Mouse (Mus musculus) gastrocnemius, postnatal 10 days (tissue): ENCODE measurements around the gene Smok3c. TPM values are rescaled to one million over a fixed set of nuclear protein-coding genes. Genes with fewer than 3 reads are reported as not detected.
"Not testable (repeated sequence)": the region's sequence is repeated elsewhere in the genome, so short reads cannot be mapped to it uniquely, and the experiment has no call there.

Experiments used
- DNase-seq: peaks from one replicate; pipeline ENCODE4 v3.0.0; 2021; ENCODE audit warnings: mixed read lengths
- total RNA-seq, 2 experiments: library from RNA; stranded (reverse); gene quantifications; 2 replicates each; pipeline ENCODE4 v1.2.3; 2021

Gene Smok3c
- total RNA-seq, 2 experiments from 2014 or later, result not detected

DNA sequence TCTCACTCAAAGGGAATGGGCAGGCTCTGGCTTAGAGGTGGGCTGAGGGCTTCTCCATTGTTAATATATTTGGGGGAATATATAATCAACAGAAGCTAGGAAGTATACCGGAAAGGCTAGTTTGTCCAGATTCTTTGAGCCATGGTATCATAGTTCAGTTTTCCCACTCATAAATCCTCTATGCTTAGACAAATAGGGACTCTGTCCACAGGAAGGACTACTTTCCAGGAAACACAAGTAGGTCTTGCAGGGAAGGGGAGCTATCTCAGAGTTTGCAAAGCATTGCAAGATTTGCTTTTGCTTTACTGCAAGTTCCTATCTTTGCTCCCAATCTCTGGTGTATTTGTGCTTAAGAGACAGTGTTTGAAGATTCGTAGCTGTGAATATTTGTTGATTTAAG is 52.0 kb downstream of the Smok3c start:
- no peak for DNase-seq

DNA sequence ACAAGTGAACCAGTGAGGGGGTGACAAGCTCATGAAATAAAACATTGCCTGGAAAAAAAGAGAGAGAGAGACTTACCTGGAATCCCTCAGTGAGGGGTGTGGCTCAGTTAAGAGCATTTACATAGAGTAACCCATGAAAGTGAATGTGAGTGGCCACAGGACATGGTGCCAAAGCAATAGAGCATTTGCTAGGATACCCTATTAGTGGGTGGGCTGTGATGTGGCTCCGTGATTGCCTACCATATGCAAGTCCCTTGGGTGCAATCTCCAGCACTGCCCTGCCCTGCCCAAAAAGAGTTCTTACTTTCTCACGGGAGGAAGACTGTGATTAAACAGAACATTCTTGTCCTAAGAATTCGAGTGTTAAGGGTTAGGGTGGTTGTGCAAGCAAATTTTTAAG is 54.1 kb downstream of the Smok3c start:
- DNase-seq, result no peak

DNA sequence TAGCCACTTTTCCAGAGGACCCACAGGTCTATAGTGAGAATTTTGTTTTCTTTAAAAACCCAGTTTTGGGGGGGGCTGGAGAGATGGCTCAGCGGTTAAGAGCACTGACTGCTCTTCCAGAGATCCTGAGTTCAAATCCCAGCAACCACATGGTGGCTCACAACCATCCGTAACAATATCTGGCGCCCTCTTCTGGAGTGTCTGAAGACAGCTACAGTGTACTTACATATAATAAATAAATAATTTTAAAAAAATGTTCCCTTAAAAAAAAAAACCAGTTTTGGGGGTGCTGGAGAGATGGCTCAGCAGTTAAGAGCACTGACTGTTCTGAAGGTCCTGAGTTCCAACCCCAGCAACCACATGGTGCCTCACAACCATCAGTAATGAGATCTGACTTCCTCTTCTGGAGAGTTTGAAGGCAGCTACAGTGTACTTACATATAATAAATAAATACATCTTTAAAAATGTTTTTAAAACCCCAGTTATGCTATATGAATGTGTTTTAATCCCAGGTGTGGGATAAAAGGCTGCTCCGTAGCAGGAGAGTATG is 56.9 kb downstream of the Smok3c start:
- not testable (repeated sequence) for DNase-seq

Other genes starting within 250 kb of the Smok3c start
- under 1 TPM; 0.54 to 0.75 TPM for gene Pilra, start 216.9 kb upstream of the Smok3c start, total RNA-seq
- 1 to 10 TPM in 1 of 2 experiments, under 1 TPM in 1; 0.45 to 1.3 TPM for gene Pilrb1, start 195.1 kb upstream of the Smok3c start, total RNA-seq
- gene Pilrb2, start 181.4 kb upstream of the Smok3c start, total RNA-seq, result under 1 TPM in 1 of 2 experiments, not detected in 1; 0.56 TPM
- gene Cyp3a13, start 131.6 kb upstream of the Smok3c start, total RNA-seq, result not detected
- 1 to 10 TPM; 5.9 to 7.1 TPM for gene Gjc3, start 90.1 kb upstream of the Smok3c start, total RNA-seq
- under 1 TPM in 1 of 2 experiments, not detected in 1; 0.45 TPM for gene Azgp1, start 71.7 kb upstream of the Smok3c start, total RNA-seq
- not detected for gene Smok3a, start 31.9 kb upstream of the Smok3c start, total RNA-seq
- gene Smok3b, start 31.8 kb upstream of the Smok3c start, total RNA-seq, result not detected
- 10 to 100 TPM; 14.2 to 16.7 TPM for gene Zkscan1, start 31.9 kb downstream of the Smok3c start, total RNA-seq
- 10 to 100 TPM; 12.9 to 14.3 TPM for gene Zscan21, start 63.7 kb downstream of the Smok3c start, total RNA-seq
- 1 to 10 TPM; 5.6 to 8.3 TPM for gene Zfp113, start 102.5 kb downstream of the Smok3c start, total RNA-seq
- 100 to 1,000 TPM; 117 to 119 TPM for gene Cops6, start 107.9 kb downstream of the Smok3c start, total RNA-seq
- 10 to 100 TPM in 1 of 2 experiments, 1 to 10 TPM in 1; 9.9 to 16.0 TPM for gene Ap4m1, start 118.8 kb downstream of the Smok3c start, total RNA-seq
- 10 to 100 TPM; 20.2 to 27.7 TPM for gene Mcm7, start 119.2 kb downstream of the Smok3c start, total RNA-seq
- gene Taf6, start 134.3 kb downstream of the Smok3c start, total RNA-seq, result 10 to 100 TPM; 25.4 to 25.7 TPM
- gene Cnpy4, start 134.3 kb downstream of the Smok3c start, total RNA-seq, result 10 to 100 TPM in 1 of 2 experiments, 1 to 10 TPM in 1; 8.9 to 11.8 TPM
- 1 to 10 TPM; 2.7 to 3.5 TPM for gene Mblac1, start 141.1 kb downstream of the Smok3c start, total RNA-seq
- gene Nxpe5, start 172.7 kb downstream of the Smok3c start, total RNA-seq, result 1 to 10 TPM; 1.4 to 1.6 TPM
- gene Lamtor4, start 202.3 kb downstream of the Smok3c start, total RNA-seq, result 10 to 100 TPM; 61.6 to 69.8 TPM
- 1 to 10 TPM; 5.3 to 8.1 TPM for gene BC037034, start 210.8 kb downstream of the Smok3c start, total RNA-seq
- gene Gal3st4, start 219.6 kb downstream of the Smok3c start, total RNA-seq, result under 1 TPM; 0.38 to 0.86 TPM
- gene Gm43720, start 226.8 kb downstream of the Smok3c start, total RNA-seq, result under 1 TPM in 1 of 2 experiments, not detected in 1; 0.07 TPM
- under 1 TPM; 0.35 to 0.88 TPM for gene Gpc2, start 226.8 kb downstream of the Smok3c start, total RNA-seq
- gene Stag3, start 227.0 kb downstream of the Smok3c start, total RNA-seq, result under 1 TPM; 0.42 to 0.97 TPM